Mouse (Mus musculus) c-Kit-positive CD71-negative TER-119-negative erythroid progenitor cells, embryonic 14.5 days (primary cell): ENCODE measurements at regions not wholly inside any gene's neighbourhood (a gene's known extent, or its start where the extent isn't known, plus 50 kb on each side); places are given as distances from the start of the nearest gene placed in this dataset.

Experiments used
- DNase-seq: peaks from one replicate; pipeline ENCODE4 v3.0.0-alpha.2; 2013; ENCODE audit warnings: low read depth

DNA sequence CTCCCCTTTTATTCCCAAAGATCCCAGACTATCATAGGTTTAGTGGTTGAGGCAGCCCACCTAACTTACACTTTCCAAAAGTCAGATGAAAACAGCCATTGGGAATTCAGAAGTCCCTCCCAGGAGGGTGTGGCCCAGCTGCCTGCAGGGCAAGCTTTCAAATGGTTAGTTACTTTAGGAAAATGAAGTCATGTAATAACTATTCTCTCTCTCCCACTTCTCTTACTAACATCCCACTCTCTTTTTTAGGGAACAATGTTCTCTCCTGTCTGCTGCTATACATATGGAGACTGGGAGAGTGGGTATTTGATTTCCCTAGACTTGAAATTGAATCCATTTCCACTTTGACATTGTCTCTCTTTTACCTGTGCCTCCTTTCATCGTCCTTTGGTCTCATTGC, 55.0 kb downstream of the Zfp648 start:
- DNase-seq = no peak

DNA sequence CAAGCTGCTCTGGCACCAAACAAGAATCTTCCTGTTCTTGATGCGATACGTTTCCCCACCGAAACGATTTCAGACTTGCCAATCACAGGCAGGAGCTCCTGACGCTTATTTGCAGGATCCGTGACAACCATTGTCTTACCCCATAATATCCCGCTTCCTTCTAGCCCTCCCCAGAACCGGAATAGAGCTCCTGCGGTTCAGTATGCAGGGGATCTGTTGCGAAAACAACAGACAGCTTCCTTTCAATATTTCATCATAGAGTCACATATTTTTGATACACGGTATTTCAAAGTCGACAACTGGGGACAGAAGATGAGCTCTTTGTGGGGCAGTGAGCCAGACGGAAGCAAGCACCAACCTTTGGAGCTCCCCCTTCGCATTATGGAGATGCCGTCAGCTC, 55.8 kb downstream of the Zfp648 start:
- no peak for DNase-seq

GRCm38 (mm10) chr1:154258511-154258910, 57.5 kb downstream of the Zfp648 start:
- DNase-seq = no peak

DNA sequence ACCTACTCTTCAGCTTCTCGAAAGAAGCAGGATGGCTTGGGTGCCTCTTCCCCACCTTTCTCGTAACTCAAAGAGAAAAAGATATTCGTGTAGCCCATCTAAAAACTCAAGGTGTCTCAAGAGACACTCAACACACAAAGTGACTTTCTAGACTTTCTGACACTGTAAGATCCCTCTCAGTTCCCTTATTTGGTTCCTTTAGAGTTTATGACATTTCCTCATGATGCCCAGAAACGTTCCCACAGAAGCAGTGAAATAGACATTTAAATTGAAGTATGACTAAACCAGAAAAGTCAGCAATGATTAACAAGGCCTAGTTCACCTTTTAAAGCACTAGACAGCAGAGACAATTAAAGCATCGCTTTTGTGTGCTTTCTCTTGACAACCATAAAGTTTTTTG, 59.4 kb downstream of the Zfp648 start:
- no peak for DNase-seq

DNA sequence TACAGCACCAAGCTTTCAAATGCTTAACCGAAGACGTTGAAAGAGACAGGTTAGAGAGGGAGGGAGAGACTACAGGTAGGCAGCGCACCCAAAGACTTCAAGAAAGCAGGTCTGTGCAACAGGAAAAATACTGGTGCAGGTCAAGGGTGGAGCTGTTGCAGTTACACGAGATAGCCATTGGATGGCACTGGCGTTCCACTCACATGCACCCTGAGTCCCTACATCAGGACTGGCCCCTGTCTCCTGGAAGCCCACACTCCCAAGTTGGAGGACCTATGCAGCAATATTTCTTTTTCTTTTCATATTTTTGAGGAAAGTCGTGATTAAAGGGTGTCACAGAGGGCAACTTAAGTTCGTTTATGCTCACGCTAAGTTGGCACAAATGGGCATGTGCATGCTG, 80.5 kb downstream of the Zfp648 start:
- peak; percentile 9 for DNase-seq

GRCm38 (mm10) chr1:154286080-154286479, 85.1 kb downstream of the Zfp648 start:
- no peak for DNase-seq

- DNase-seq = no peak
These were observed 91.7 kb downstream of the Zfp648 start for GRCm38 (mm10) chr1:154292729-154293128.

- DNase-seq = no peak
These were observed 95.1 kb downstream of the Zfp648 start for GRCm38 (mm10) chr1:154296080-154296479.

DNA sequence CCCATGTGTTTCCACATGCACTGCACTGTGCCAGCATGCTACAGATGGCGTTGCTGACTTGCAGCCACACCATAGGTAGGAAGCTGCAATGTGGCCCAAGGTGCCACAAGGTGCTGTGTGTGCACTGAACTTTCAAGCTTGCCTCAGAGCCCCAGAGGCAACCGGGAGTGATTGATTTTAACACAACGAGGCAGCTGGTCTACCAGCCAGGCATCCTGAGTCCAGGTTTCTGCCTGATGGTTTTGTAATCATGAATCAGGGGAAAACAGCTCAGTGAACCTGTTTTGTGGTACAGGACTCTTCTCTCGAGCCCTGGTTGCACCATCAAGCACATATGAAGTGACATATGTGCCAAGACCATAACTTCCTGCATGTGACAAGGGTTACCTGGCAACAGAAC, 98.9 kb downstream of the Zfp648 start:
- DNase-seq = no peak

- no peak for DNase-seq
These were observed 108.7 kb downstream of the Zfp648 start for GRCm38 (mm10) chr1:154309650-154310049.
